Mouse (Mus musculus) stomach, embryonic 14.5 days (tissue): ENCODE results near the gene Ikzf3. TPM values are rescaled to one million over a fixed set of nuclear protein-coding genes. Genes with fewer than 3 reads are reported as not detected.

Experiments
- ATAC-seq: fragments of 200-750 bp; cut with Nextera tagmentation; 2 replicates; pipeline ENCODE4 v1.8.0; 2017; ENCODE audit warnings: low read depth, moderate TSS enrichment; ENCODE audit not compliant: insufficient number of reproducible peaks, insufficient read depth, low FRiP score
- H3K27ac ChIP-seq: fragments of 300-500 bp; sonication (generic); 2 replicates; pipeline ENCODE4 v1.5.1; 2014; ENCODE audit warnings: mild to moderate bottlenecking, low read length, moderate library complexity, mixed read lengths
- H3K27me3 ChIP-seq: fragments of 300-500 bp; sonication (generic); 2 replicates; pipeline ENCODE4 v1.6.1; 2014; ENCODE audit warnings: low read length, control low read depth, mixed read lengths; ENCODE audit not compliant: control insufficient read depth, insufficient read depth
- H3K36me3 ChIP-seq: fragments of 300-500 bp; sonication (generic); 2 replicates; pipeline ENCODE4 v1.6.1; 2014; ENCODE audit warnings: mild to moderate bottlenecking, control low read depth, low read length, moderate library complexity, mixed read lengths; ENCODE audit not compliant: control insufficient read depth, insufficient read depth
- H3K4me1 ChIP-seq: fragments of 300-500 bp; sonication (generic); 2 replicates; pipeline ENCODE4 v1.6.1; 2014; ENCODE audit warnings: low read length, control low read depth, mixed read lengths; ENCODE audit not compliant: control insufficient read depth, insufficient read depth
- H3K4me2 ChIP-seq: fragments of 300-500 bp; sonication (generic); replicated peaks from 2 replicates; pipeline ENCODE4 v1.6.1; 2014; ENCODE audit warnings: low read depth, low read length, control low read depth
- H3K4me3 ChIP-seq: fragments of 300-500 bp; sonication (generic); 2 replicates; pipeline ENCODE4 v1.5.1; 2014; ENCODE audit warnings: low read depth, low read length, control low read depth
- H3K9ac ChIP-seq: fragments of 300-500 bp; sonication (generic); replicated peaks from 2 replicates; pipeline ENCODE4 v1.6.1; 2014; ENCODE audit warnings: low read depth, mild to moderate bottlenecking, control low read depth, low read length, moderate library complexity, mixed read lengths
- H3K9me3 ChIP-seq: fragments of 300-500 bp; sonication (generic); 2 replicates; pipeline ENCODE4 v1.6.1; 2016; ENCODE audit warnings: low read depth, low read length, control low read depth; ENCODE audit not compliant: control insufficient read depth
- WGBS: fragments of 180-500 bp; shearing (Covaris S2); extraction: QIAGEN DNeasy Blood & Tissue Kit; methylation state at CpG from one replicate; pipeline ENCODE4 v1.1.7; 2014; 5-methylcytosine and 5-hydroxymethylcytosine counted together
- polyA plus RNA-seq: library from polyadenylated mRNA; unstranded; fragments of >200 nt; fragmentation: Nextera tagmentation; extraction: Ambion mirVana; gene quantifications from 2 replicates; pipeline ENCODE4 v1.2.1, GENCODE M21; 2014

Ikzf3 gene
- polyA plus RNA-seq, 1 experiment from 2014 or later, result 0.23 TPM

DNA sequence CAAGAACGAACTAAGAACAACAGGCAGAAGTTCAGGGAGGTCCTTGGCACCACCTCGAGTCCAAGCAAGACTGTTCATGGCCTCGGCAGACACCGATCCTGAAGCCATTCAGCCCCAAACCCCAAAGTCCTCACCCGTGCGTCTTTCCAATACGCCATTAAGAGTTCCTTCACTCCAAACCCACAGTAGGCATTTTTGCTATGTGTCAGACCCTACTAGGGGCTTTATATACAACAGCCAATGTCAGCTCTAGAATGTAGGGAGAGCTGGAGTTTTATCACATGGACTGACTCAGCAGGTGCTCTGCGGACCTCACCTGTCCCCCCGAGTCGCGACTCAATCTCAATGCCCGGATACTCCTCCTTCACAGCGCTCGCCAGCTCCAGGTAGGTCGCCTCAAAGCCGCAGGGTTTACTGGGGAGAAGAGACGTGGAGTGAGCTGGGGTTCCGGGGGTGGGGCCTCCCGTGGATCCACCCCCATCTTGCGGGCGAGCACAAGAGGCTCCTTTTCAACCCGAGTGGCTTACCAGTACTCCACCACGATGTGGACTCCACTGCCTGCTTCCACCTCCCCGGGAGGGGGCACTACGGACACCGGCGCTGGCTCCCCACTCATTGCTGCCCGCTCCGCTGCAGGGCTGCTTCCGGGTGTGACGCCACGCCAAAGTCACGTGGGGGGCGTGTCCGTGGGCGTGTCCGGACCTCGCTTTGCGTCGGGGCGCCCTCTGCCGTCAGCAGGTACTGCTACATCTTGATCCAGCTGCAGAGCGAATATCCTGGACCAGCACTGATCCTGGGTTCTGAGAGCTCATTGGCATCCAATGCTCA, 107.3 kb downstream of the Ikzf3 start, which contains the start of gene Mien1:
Mien1 (minus strand) TSS at position 661 of the 828 bp plus-strand sequence.
- Histone ChIP-seq H3K27me3 (no peaks in the 10 kb centered on the region), H3K4me1 (peaks cover 2% of the 10 kb centered on the region; the same call in 1 of the 2 replicates), H3K4me3 (peak within 1 kb of the TSS; percentile 67), H3K9me3 (no peaks in the 10 kb centered on the region), H3K4me2 (peak within 1 kb of the TSS; percentile 77), H3K36me3 (peaks cover 30% of the 10 kb centered on the region), H3K9ac (peak within 1 kb of the TSS; percentile 42), H3K27ac (peak within 1 kb of the TSS; percentile 48; the same call in 1 of the 2 replicates)
- 3% methylated on average over 43 of the region's 43 CpGs for WGBS
- ATAC-seq, result peak; percentile 94

DNA sequence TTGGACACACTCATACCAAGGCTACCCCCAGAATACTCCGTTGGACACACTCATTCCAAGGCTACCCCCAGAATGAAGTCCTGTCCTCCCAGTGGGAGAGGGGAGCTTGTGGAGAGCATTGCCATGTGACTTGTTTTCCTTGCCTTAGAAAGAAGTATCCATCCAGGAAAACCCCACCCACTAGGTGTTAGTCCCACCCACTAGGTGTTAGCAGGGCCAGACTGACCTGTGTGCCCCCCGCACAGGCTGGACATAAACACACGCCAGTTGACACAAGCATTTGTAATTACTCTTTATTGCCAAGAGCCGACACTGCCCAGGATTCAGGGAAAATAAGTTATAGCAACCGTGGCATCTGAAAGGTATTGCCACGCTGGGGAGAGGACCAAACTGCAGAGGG, 108.4 kb downstream of the Ikzf3 start:
- Histone ChIP-seq H3K9ac (no peak overlapping the region), H3K9me3 (no peaks in the 10 kb centered on the region), H3K27ac (no peak overlapping the region), H3K36me3 (peaks cover 36% of the 10 kb centered on the region), H3K4me1 (peaks cover 2% of the 10 kb centered on the region; the same call in 1 of the 2 replicates), H3K27me3 (no peaks in the 10 kb centered on the region), H3K4me3 (no peak overlapping the region), H3K4me2 (no peak overlapping the region; the same call in 1 of the 2 replicates)
- WGBS, result 77% methylated on average over 6 of the region's 6 CpGs
- no peak for ATAC-seq

GRCm38 (mm10) chr11:98435723-98436122, 110.1 kb downstream of the Ikzf3 start:
- Histone ChIP-seq H3K4me2 (no peak overlapping the region), H3K4me1 (peaks cover 2% of the 10 kb centered on the region; the same call in 1 of the 2 replicates), H3K27ac (no peak overlapping the region), H3K9me3 (no peaks in the 10 kb centered on the region), H3K4me3 (no peak overlapping the region), H3K36me3 (peaks cover 49% of the 10 kb centered on the region), H3K9ac (no peak overlapping the region), H3K27me3 (no peaks in the 10 kb centered on the region)
- no peak for ATAC-seq
- 87% methylated on average over 9 of the region's 9 CpGs for WGBS

- peaks cover 75% of the 10 kb centered on the region for H3K36me3 ChIP-seq
- no peak overlapping the region for H3K4me2 ChIP-seq
- H3K9me3 ChIP-seq, result no peaks in the 10 kb centered on the region
- no peak overlapping the region for H3K4me3 ChIP-seq
- ATAC-seq, result no peak
- no peak overlapping the region for H3K9ac ChIP-seq
- H3K4me1 ChIP-seq, result no peaks in the 10 kb centered on the region
- WGBS, result 85% methylated on average over 9 of the region's 9 CpGs
- no peak overlapping the region for H3K27ac ChIP-seq
- no peaks in the 10 kb centered on the region for H3K27me3 ChIP-seq
Measured at GRCm38 (mm10) chr11:98431743-98432502, 113.9 kb downstream of the Ikzf3 start.

GRCm38 (mm10) chr11:98428436-98428835, 117.4 kb downstream of the Ikzf3 start:
- no peak overlapping the region for H3K4me2 ChIP-seq
- H3K9me3 ChIP-seq, result no peaks in the 10 kb centered on the region
- H3K36me3 ChIP-seq, result peaks cover 63% of the 10 kb centered on the region
- no peak overlapping the region for H3K4me3 ChIP-seq
- no peaks in the 10 kb centered on the region for H3K4me1 ChIP-seq
- no peak overlapping the region for H3K9ac ChIP-seq
- no peaks in the 10 kb centered on the region for H3K27me3 ChIP-seq
- no peak for ATAC-seq
- no peak overlapping the region; the same call in 1 of the 2 replicates for H3K27ac ChIP-seq
- WGBS, result 83% methylated on average over 5 of the region's 5 CpGs

DNA sequence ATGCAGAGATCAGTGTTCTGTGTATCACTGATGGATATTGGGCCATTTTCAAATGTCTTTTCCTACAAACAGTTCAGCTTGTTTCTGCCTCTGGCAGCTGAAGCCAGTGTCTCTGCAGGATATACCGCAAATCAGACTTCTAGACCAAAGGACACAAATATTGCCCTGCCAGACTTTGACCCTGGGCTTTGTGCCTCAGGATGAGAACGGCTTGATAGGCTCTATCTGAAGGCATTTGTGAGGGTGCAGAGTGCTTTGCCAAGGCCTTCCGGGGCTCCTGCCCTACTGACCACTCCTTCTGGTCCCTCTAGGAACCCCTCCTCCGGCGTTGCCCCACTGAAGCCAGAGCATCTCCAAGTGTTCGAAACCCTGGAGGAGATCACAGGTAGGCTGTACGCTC, 119.2 kb downstream of the Ikzf3 start:
- H3K9ac ChIP-seq, result no peak overlapping the region
- no peaks in the 10 kb centered on the region for H3K9me3 ChIP-seq
- H3K27me3 ChIP-seq, result no peaks in the 10 kb centered on the region
- peaks cover 61% of the 10 kb centered on the region for H3K36me3 ChIP-seq
- H3K27ac ChIP-seq, result no peak overlapping the region
- H3K4me3 ChIP-seq, result no peak overlapping the region
- no peak for ATAC-seq
- no peaks in the 10 kb centered on the region for H3K4me1 ChIP-seq
- no peak overlapping the region for H3K4me2 ChIP-seq
- WGBS, result 94% methylated on average over 7 of the region's 7 CpGs

- no peak for ATAC-seq
- Histone ChIP-seq H3K4me1 (peaks cover 23% of the 10 kb centered on the region), H3K4me3 (no peak overlapping the region), H3K27me3 (no peaks in the 10 kb centered on the region), H3K27ac (no peak overlapping the region), H3K9me3 (no peaks in the 10 kb centered on the region), H3K36me3 (peaks cover 26% of the 10 kb centered on the region), H3K9ac (no peak overlapping the region), H3K4me2 (no peak overlapping the region)
- WGBS, result 74% methylated on average over 10 of the region's 10 CpGs
Measured at GRCm38 (mm10) chr11:98418939-98419547, 126.8 kb downstream of the Ikzf3 start.

DNA sequence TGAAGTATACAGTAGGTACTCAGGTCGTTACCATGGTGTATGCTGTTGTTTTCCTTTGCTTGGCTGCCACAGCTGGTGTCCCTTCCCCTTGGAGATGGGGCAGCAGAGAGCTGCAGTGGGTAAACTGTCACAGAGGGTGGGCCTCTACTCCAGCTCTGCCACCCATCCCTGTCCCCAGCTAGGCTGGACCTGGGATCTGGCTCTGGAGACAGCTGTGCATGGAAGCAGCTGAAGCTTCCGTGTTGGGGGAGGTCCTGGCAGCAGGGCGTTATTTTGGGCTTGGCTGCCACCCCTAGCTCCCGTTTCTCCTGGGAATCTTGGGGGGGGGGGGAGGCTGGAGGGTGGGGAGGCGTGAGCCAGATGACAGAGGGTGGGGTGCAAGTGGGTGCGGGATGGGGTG, 127.6 kb downstream of the Ikzf3 start:
- Histone ChIP-seq H3K9ac (no peak overlapping the region), H3K27me3 (no peaks in the 10 kb centered on the region), H3K27ac (no peak overlapping the region), H3K4me1 (peaks cover 30% of the 10 kb centered on the region), H3K4me3 (no peak overlapping the region), H3K9me3 (no peaks in the 10 kb centered on the region), H3K36me3 (peaks cover 24% of the 10 kb centered on the region), H3K4me2 (no peak overlapping the region)
- 56% methylated on average over 6 of the region's 6 CpGs for WGBS
- no peak for ATAC-seq
